Mouse (Mus musculus) megakaryocyte, embryonic 14.5 days (primary cell): ENCODE data around the gene Ubl7. TPM values are rescaled to one million over a fixed set of nuclear protein-coding genes. Genes with fewer than 3 reads are reported as not detected.
A peak's percentile ranks its signal among the peaks of the same experiment; 100 is the strongest.

ENCODE experiments used
- H3K27me3 ChIP-seq: replicated peaks from 2 replicates; pipeline ENCODE3; 2012; ENCODE audit warnings: inconsistent platforms
- H3K36me3 ChIP-seq: replicated peaks from 2 replicates; pipeline ENCODE3; 2012; ENCODE audit warnings: low read length, inconsistent platforms, mixed read lengths
- H3K4me1 ChIP-seq: 2 replicates; pipeline ENCODE4 v1.6.1; 2012; ENCODE audit warnings: inconsistent platforms
- H3K4me3 ChIP-seq: replicated peaks from 2 replicates; pipeline ENCODE3; 2012; ENCODE audit warnings: moderate library complexity, mild to moderate bottlenecking, inconsistent platforms
- H3K9me3 ChIP-seq: 2 replicates; pipeline ENCODE4 v1.6.1; 2012; ENCODE audit warnings: inconsistent platforms
- FLI1 ChIP-seq: IDR thresholded peaks from 2 replicates; pipeline ENCODE4 v1.6.1; 2012; ENCODE audit warnings: low read length, inconsistent platforms, mixed read lengths
- GATA1 ChIP-seq: IDR thresholded peaks from 3 replicates; pipeline ENCODE4 v1.6.1; 2012; ENCODE audit warnings: mixed read lengths, low read length, inconsistent platforms, borderline replicate concordance
- polyA plus RNA-seq: library from polyadenylated mRNA; stranded (reverse); fragments of >175 nt; gene quantifications from 2 replicates; pipeline ENCODE4 v1.2.3, GENCODE M21; 2012; ENCODE audit warnings: low replicate concordance; ENCODE audit not compliant: insufficient read depth

The Ubl7 gene
- 138 and 474 TPM in 2 replicates for polyA plus RNA-seq

GRCm38 (mm10) chr9:57910254-57911160 is at the start of gene Ubl7:
TSS of gene Ubl7 (plus strand) at chr9:57910979.
- no peaks in the 10 kb centered on the region for H3K9me3 ChIP-seq
- TF ChIP-seq GATA1 (no peak), FLI1 (peak; percentile 50; the same call in 1 of the 2 replicates)
- H3K4me1 ChIP-seq, result peaks cover 37% of the 10 kb centered on the region
- H3K36me3 ChIP-seq, result peaks cover 30% of the 10 kb centered on the region
- H3K4me3 ChIP-seq, result peak within 1 kb of the TSS; percentile 95
- H3K27me3 ChIP-seq, result no peaks in the 10 kb centered on the region

DNA sequence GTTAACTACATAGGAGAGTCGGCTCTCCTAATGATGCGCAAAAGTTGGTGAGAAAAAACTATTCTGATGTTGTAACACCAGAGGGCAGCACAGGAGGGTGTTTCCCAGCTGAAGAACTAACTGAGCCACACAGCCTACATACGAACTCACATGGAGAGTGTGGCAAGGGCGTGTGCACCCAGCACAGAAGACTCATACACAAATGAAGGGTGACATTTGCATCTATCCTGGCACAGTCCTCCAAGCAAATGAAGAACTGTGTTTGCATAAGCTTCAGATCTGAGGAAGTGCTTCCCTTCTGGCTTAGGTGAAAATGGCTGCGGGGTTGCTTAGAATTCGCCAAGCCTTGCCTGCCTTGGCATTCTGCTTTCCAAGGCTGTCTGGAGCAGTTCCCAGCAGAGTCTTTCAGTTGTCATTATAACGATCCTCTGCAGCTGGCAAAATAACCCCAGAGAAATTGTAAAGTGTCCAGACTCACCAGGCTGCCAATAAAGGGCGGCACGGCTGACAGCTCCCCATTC is 48.8 kb upstream of the Ubl7 start:
- Histone ChIP-seq H3K4me3 (peak overlapping the region; percentile 71), H3K9me3 (no peaks in the 10 kb centered on the region), H3K4me1 (peaks cover 21% of the 10 kb centered on the region), H3K27me3 (no peaks in the 10 kb centered on the region), H3K36me3 (no peaks in the 10 kb centered on the region)
- TF ChIP-seq FLI1 (no peak), GATA1 (no peak)

DNA sequence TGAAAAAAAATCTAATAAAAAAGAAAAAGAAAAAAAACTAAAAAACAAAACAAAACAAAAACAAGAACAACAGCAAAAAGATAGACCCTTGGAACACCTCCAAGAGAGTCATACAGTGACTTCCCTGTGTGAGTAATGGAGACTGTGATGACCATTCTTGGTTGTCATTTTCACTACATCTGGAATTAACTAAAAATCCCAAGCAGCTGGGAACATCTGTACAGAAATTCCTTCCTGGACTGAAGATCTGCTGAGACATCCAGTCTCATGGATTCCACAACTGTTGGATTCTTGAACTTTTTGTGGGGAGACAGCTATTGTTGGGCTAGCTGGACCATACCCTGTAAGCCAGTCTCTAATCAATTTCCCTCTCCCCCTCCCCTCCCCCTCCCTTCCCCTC is 46.4 kb upstream of the Ubl7 start:
- Histone ChIP-seq H3K36me3 (no peaks in the 10 kb centered on the region), H3K9me3 (no peaks in the 10 kb centered on the region), H3K4me3 (no peak overlapping the region), H3K27me3 (peaks cover 3% of the 10 kb centered on the region), H3K4me1 (peaks cover 22% of the 10 kb centered on the region)
- TF ChIP-seq GATA1 (no peak), FLI1 (no peak)

- Histone ChIP-seq H3K9me3 (no peaks in the 10 kb centered on the region), H3K4me3 (no peak overlapping the region), H3K27me3 (peaks cover 8% of the 10 kb centered on the region), H3K4me1 (peaks cover 30% of the 10 kb centered on the region), H3K36me3 (no peaks in the 10 kb centered on the region)
- TF ChIP-seq GATA1 (no peak), FLI1 (no peak)
These were observed 44.2 kb upstream of the Ubl7 start for GRCm38 (mm10) chr9:57866530-57866929.

- Histone ChIP-seq H3K36me3 (no peaks in the 10 kb centered on the region), H3K4me3 (no peak overlapping the region), H3K27me3 (peaks cover 8% of the 10 kb centered on the region), H3K9me3 (no peaks in the 10 kb centered on the region), H3K4me1 (peaks cover 22% of the 10 kb centered on the region)
- TF ChIP-seq GATA1 (no peak), FLI1 (no peak)
These were observed 43.5 kb upstream of the Ubl7 start for GRCm38 (mm10) chr9:57867236-57867635.

- TF ChIP-seq FLI1 (no peak), GATA1 (no peak)
- Histone ChIP-seq H3K9me3 (no peaks in the 10 kb centered on the region), H3K4me3 (no peak overlapping the region), H3K36me3 (no peaks in the 10 kb centered on the region), H3K27me3 (peaks cover 8% of the 10 kb centered on the region), H3K4me1 (peaks cover 21% of the 10 kb centered on the region)
These were observed 42.9 kb upstream of the Ubl7 start for GRCm38 (mm10) chr9:57867880-57868279.

DNA sequence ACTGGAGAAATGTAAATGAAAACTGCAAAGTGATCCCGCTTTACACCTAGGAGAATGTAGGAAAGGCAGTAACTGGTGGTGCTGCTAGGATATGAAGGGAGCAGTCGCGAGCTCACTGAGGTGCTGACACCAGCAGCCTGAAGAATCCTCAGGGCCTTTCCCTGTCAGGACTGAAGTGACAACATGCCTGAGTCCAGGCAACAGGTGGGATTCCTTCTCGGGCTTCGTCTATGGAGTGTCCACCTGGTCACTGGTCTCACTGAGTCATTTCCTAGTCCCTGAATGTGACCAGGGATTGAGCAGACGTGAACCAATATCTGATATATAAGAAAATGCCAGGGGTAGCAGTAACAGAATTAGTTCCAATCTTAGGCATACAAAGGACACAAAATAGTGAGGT is 42.0 kb upstream of the Ubl7 start:
- Histone ChIP-seq H3K36me3 (no peaks in the 10 kb centered on the region), H3K9me3 (no peaks in the 10 kb centered on the region), H3K4me3 (no peak overlapping the region), H3K27me3 (peaks cover 8% of the 10 kb centered on the region), H3K4me1 (peaks cover 20% of the 10 kb centered on the region)
- TF ChIP-seq FLI1, result no peak
- no peak for TF ChIP-seq GATA1

GRCm38 (mm10) chr9:57870273-57870816 is 40.4 kb upstream of the Ubl7 start:
- TF ChIP-seq FLI1, result no peak
- TF ChIP-seq GATA1, result no peak
- Histone ChIP-seq H3K9me3 (no peaks in the 10 kb centered on the region), H3K4me1 (peaks cover 24% of the 10 kb centered on the region), H3K4me3 (no peak overlapping the region), H3K27me3 (peaks cover 8% of the 10 kb centered on the region), H3K36me3 (no peaks in the 10 kb centered on the region)

- TF ChIP-seq FLI1 (no peak), GATA1 (no peak)
- Histone ChIP-seq H3K9me3 (no peaks in the 10 kb centered on the region), H3K27me3 (peaks cover 4% of the 10 kb centered on the region), H3K4me1 (peaks cover 26% of the 10 kb centered on the region), H3K36me3 (no peaks in the 10 kb centered on the region), H3K4me3 (no peak overlapping the region)
These were observed 36.6 kb upstream of the Ubl7 start for GRCm38 (mm10) chr9:57874134-57874533.

GRCm38 (mm10) chr9:57874994-57875393 is 35.8 kb upstream of the Ubl7 start:
- Histone ChIP-seq H3K9me3 (no peaks in the 10 kb centered on the region), H3K27me3 (peaks cover 8% of the 10 kb centered on the region), H3K4me1 (peaks cover 28% of the 10 kb centered on the region), H3K36me3 (no peaks in the 10 kb centered on the region), H3K4me3 (no peak overlapping the region)
- TF ChIP-seq GATA1 (no peak), FLI1 (no peak)
